Mouse (Mus musculus): ENCODE measurements around the gene Crabp2.

DNA sequence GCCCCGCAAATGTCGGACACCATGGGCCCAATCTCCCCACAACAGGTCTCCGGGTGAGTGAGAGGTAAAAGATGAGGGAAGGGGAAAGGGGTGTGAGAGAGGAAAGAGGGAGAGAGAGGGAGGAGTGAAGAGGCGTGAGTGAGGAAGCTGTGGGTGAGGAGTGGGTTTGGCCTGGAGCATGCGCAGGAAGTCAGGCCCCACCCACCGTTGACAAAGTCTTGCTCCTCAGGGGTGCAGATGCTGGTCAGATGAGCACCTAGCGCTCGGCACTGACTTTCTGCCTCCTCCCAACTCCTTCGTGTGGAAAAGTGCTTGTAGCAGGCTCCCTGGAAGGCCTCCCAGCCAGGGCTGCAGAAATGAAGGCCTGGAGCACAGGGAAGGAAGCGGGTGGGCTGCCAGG, 41.5 kb downstream of the Crabp2 start:
- TF ChIP-seq CTCF (IDR thresholded peaks at IDR 0.05; ENCODE audit: low read depth): no peak
- TF ChIP-seq EP300 (IDR thresholded peaks at IDR 0.05; ENCODE audit: low read depth): no peak

Measured in liver, postnatal 0 days (tissue).